Comparison of ENCODE assay signal across 30 mouse cellular contexts in the genomic region with DNA sequence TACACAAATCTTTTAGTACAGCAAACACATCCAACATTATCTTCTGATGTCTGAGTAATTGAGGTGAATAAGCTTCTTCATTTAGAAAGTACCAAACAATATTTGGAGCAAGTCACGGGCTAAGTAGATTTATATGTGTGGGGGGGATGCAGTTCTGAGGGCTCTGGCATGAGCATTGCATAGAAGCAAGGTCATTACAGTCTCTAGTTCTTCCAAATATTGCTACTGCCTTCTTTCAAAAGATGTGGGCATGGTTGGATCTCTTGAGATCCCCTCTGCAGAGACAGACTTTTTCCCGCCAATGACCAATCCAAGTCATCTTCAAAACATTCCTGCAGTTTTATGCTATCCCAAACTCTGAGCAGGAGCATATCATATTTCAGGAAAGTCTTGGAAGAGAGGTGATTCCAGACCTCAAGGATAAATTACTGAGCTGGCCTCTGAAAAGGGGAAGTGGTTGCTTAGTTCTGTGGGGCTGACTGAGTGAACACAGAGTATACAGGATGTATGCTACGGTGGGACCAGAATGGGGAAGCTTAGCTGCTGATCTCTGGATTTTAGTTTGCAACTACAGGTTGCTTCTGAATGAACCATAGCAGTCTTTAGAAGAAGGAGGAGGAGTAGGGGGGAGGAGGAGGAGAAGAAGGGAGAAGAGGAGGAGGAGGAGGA. TPM values are rescaled to one million over a fixed set of nuclear protein-coding genes. Genes with fewer than 3 reads are reported as not detected.
A peak's percentile ranks its signal among the peaks of the same experiment; 100 is the strongest.
DNase-seq lines count a peak whose midpoint lies in the region; ATAC-seq and TF ChIP-seq lines count a peak whose summit lies in the region.
"Had no signal": no experiment of that assay in that cellular context is flagged by ENCODE, and none has a peak within 500 bp of the region (broad histone marks: within the 10 kb centered on the region; RNA-seq: fewer than 3 reads in every experiment).

No protein-coding gene starts in this region.

- H3K36me3 ChIP-seq in midbrain, postnatal 0 days (ENCODE audit: insufficient read depth, low read length), result no peaks in the 10 kb centered on the region
- H3K36me3 ChIP-seq: limb, embryonic 10.5 days; limb, embryonic 15.5 days; liver, embryonic 13.5 days; midbrain, embryonic 13.5 days had no signal

- H3K27me3 ChIP-seq in midbrain, postnatal 0 days (ENCODE audit: insufficient read depth, low read length), result no peaks in the 10 kb centered on the region
- H3K27me3 ChIP-seq: limb, embryonic 15.5 days; liver, embryonic 13.5 days; midbrain, embryonic 13.5 days had no signal

- H3K27ac ChIP-seq in midbrain, postnatal 0 days (ENCODE audit: low read depth, low read length), result no peak overlapping the region
- H3K27ac ChIP-seq: gastrocnemius, adult 2 months; layer of hippocampus, adult 2 months; limb, embryonic 10.5 days; limb, embryonic 15.5 days; liver, embryonic 13.5 days; midbrain, embryonic 13.5 days had no signal

- peak; percentile 73 for DNase-seq in heart, adult 11 months
- DNase-seq in heart, adult 9 months (ENCODE audit: low spot score in 2 of 2), result no peak
- peak; percentile 55 to 64 for DNase-seq in B cell, adult 2 months
- no peak for DNase-seq in Muller cell, postnatal 12 days (ENCODE audit: inconsistent ontology term)
- no peak for DNase-seq in midbrain, postnatal 0 days (ENCODE audit: low spot score)
- DNase-seq: adrenal gland, postnatal 25 days; cerebellum, adult 18-20 months; cerebellum, postnatal 14 days; gastrocnemius, adult 2 months; gastrocnemius, postnatal 36 days; heart, postnatal 14 days; kidney, adult 18-20 months; kidney, postnatal 36 days; liver, embryonic 13.5 days; lung, adult 2 months; lung, postnatal 10 days; right cerebral cortex, adult 18-20 months; thymus, postnatal 14 days had no signal

- H3K4me1 ChIP-seq in midbrain, postnatal 0 days (ENCODE audit: insufficient read depth, low read length), result no peaks in the 10 kb centered on the region
- H3K4me1 ChIP-seq: limb, embryonic 10.5 days; limb, embryonic 15.5 days; liver, embryonic 13.5 days; midbrain, embryonic 13.5 days had no signal

- H3K9ac ChIP-seq in midbrain, postnatal 0 days (replicated peaks; ENCODE audit: low read length, poor library complexity, severe bottlenecking), result no peak overlapping the region
- H3K9ac ChIP-seq: limb, embryonic 15.5 days; liver, embryonic 13.5 days; midbrain, embryonic 13.5 days had no signal

- H3K4me3 ChIP-seq in midbrain, postnatal 0 days (ENCODE audit: low read depth, low read length), result no peak overlapping the region
- H3K4me3 ChIP-seq: gastrocnemius, adult 2 months; layer of hippocampus, adult 2 months; limb, embryonic 10.5 days; limb, embryonic 15.5 days; liver, embryonic 13.5 days; midbrain, embryonic 13.5 days had no signal

- 87% methylated on average over 3 of the region's 3 CpGs for WGBS in midbrain, postnatal 0 days

- H3K4me2 ChIP-seq in midbrain, postnatal 0 days (ENCODE audit: low read depth, low read length, poor library complexity, severe bottlenecking), result no peak overlapping the region
- H3K4me2 ChIP-seq: limb, embryonic 15.5 days; liver, embryonic 13.5 days; midbrain, embryonic 13.5 days had no signal

- TF ChIP-seq CTCF in midbrain, postnatal 0 days (IDR thresholded peaks at IDR 0.05), result no peak

- peak; percentile 99 for ATAC-seq in common myeloid progenitor, adult 5-6 weeks (replicated peaks; ENCODE audit: low read depth, poor library complexity, severe bottlenecking)
- ATAC-seq in neutrophil, adult 5-6 weeks (ENCODE audit: extremely low read depth, insufficient number of reproducible peaks, low FRiP score, poor library complexity, severe bottlenecking), result peak; percentile 76; the same call in 1 of the 2 replicates
- no peak for ATAC-seq in midbrain, postnatal 0 days (ENCODE audit: low FRiP score)
- no peak for ATAC-seq in frontal cortex, adult (ENCODE audit: low TSS enrichment)
- ATAC-seq: CD4-positive, CD25-positive, alpha-beta regulatory T cell, adult 4 months; forebrain, embryonic 14.5 days; hindbrain, embryonic 16.5 days; midbrain, embryonic 13.5 days had no signal

- H3K9me3 ChIP-seq in midbrain, postnatal 0 days (ENCODE audit: low read length), result no peaks in the 10 kb centered on the region
- H3K9me3 ChIP-seq: limb, embryonic 10.5 days; limb, embryonic 15.5 days; liver, embryonic 13.5 days; midbrain, embryonic 13.5 days had no signal

RNA-seq across cellular contexts. Expression of gene Rgs7, which starts 32.5 kb away (rescaled TPM):
- not detected in 2 replicates for total RNA-seq in common myeloid progenitor, adult 5-6 weeks (2017)
- total RNA-seq in neutrophil, adult 5-6 weeks (2017), result not detected in 2 replicates
- 40.5 and 42.8 TPM in 2 replicates for total RNA-seq in midbrain, postnatal 0 days (2014; rRNA removed)
- polyA plus RNA-seq in midbrain, postnatal 0 days (2015; fragmentation: Nextera tagmentation; extraction: Ambion mirVana), result 48.1 and 50.3 TPM in 2 replicates
- total RNA-seq: megakaryocyte-erythroid progenitor cell, adult 5-6 weeks; monocyte, adult 5-6 weeks had no signal
- polyA plus RNA-seq: CD4-positive, CD25-positive, alpha-beta regulatory T cell, adult 4 months; limb, embryonic 10.5 days had no signal

Comparison
In these comparisons a context has a peak if more than half of its experiments do, and no peak if none do; other contexts are left out.
1. DNase-seq: peak in heart, adult 11 months (single experiment) and B cell, adult 2 months (2 of 2); none in heart, adult 9 months (0 of 2), Muller cell, postnatal 12 days (single experiment) and midbrain, postnatal 0 days (single experiment).
2. ATAC-seq: peak in common myeloid progenitor, adult 5-6 weeks (single experiment) and neutrophil, adult 5-6 weeks (single experiment); none in midbrain, postnatal 0 days (single experiment) and frontal cortex, adult (single experiment).
3. RNA of gene Rgs7, which starts 32.5 kb away (total RNA-seq): 40.5 to 42.8 TPM in midbrain, postnatal 0 days; not detected in common myeloid progenitor, adult 5-6 weeks and not detected in neutrophil, adult 5-6 weeks; every median in the first group is over 10 times any median in the second.